Mouse (Mus musculus): ENCODE measurements around the gene Ago1. TPM values are rescaled to one million over a fixed set of nuclear protein-coding genes. Genes with fewer than 3 reads are reported as not detected.

The Ago1 gene
- polyA plus RNA-seq, 1 experiment from 2014 or later, result 1.1 TPM

GRCm38 (mm10) chr4:126495453-126495852, 27.1 kb upstream of the Ago1 start:
- Histone ChIP-seq H3K9me3 (replicated peaks) (no peaks in the 10 kb centered on the region), H3K36me3 (replicated peaks) (no peaks in the 10 kb centered on the region), H3K4me1 (replicated peaks) (no peaks in the 10 kb centered on the region), H3K4me3 (replicated peaks) (no peak overlapping the region), H3K27ac (replicated peaks) (no peak overlapping the region), H3K4me2 (no peak overlapping the region), H3K9ac (no peak overlapping the region), H3K27me3 (no peaks in the 10 kb centered on the region)
- WGBS (ENCODE audit: insufficient replicate concordance), result 59% methylated on average over 5 of the region's 5 CpGs
- ATAC-seq (ENCODE audit: insufficient read depth), result no peak

GRCm38 (mm10) chr4:126493416-126493815, 25.0 kb upstream of the Ago1 start:
- no peaks in the 10 kb centered on the region for H3K4me1 ChIP-seq (replicated peaks)
- no peak overlapping the region for H3K9ac ChIP-seq
- 67% methylated on average over 4 of the region's 4 CpGs for WGBS (ENCODE audit: insufficient replicate concordance)
- H3K36me3 ChIP-seq (replicated peaks), result no peaks in the 10 kb centered on the region
- no peaks in the 10 kb centered on the region for H3K27me3 ChIP-seq
- H3K4me3 ChIP-seq (replicated peaks), result no peak overlapping the region
- no peak overlapping the region for H3K27ac ChIP-seq (replicated peaks)
- H3K4me2 ChIP-seq, result no peak overlapping the region
- no peak for ATAC-seq (ENCODE audit: insufficient read depth)
- H3K9me3 ChIP-seq (replicated peaks), result no peaks in the 10 kb centered on the region

- Histone ChIP-seq H3K36me3 (replicated peaks) (no peaks in the 10 kb centered on the region), H3K27ac (replicated peaks) (no peak overlapping the region), H3K4me3 (replicated peaks) (no peak overlapping the region), H3K9me3 (replicated peaks) (no peaks in the 10 kb centered on the region), H3K4me2 (no peak overlapping the region), H3K9ac (no peak overlapping the region), H3K27me3 (no peaks in the 10 kb centered on the region), H3K4me1 (replicated peaks) (no peaks in the 10 kb centered on the region)
- 60% methylated on average over 5 of the region's 5 CpGs for WGBS (ENCODE audit: insufficient replicate concordance)
- no peak for ATAC-seq (ENCODE audit: insufficient read depth)
Observed at GRCm38 (mm10) chr4:126491977-126492376, 23.6 kb upstream of the Ago1 start.

GRCm38 (mm10) chr4:126490726-126491125, 22.3 kb upstream of the Ago1 start:
- H3K9me3 ChIP-seq (replicated peaks), result no peaks in the 10 kb centered on the region
- no peaks in the 10 kb centered on the region for H3K4me1 ChIP-seq (replicated peaks)
- H3K27ac ChIP-seq (replicated peaks), result no peak overlapping the region
- ATAC-seq (ENCODE audit: insufficient read depth), result no peak
- no peak overlapping the region for H3K9ac ChIP-seq
- no peaks in the 10 kb centered on the region for H3K27me3 ChIP-seq
- no peaks in the 10 kb centered on the region for H3K36me3 ChIP-seq (replicated peaks)
- WGBS (ENCODE audit: insufficient replicate concordance), result 68% methylated on average over 12 of the region's 12 CpGs
- H3K4me2 ChIP-seq, result no peak overlapping the region
- no peak overlapping the region for H3K4me3 ChIP-seq (replicated peaks)

- 44% methylated on average over 5 of the region's 5 CpGs for WGBS (ENCODE audit: insufficient replicate concordance)
- no peaks in the 10 kb centered on the region for H3K9me3 ChIP-seq (replicated peaks)
- no peak overlapping the region for H3K9ac ChIP-seq
- H3K27me3 ChIP-seq, result no peaks in the 10 kb centered on the region
- no peak for ATAC-seq (ENCODE audit: insufficient read depth)
- no peak overlapping the region for H3K4me2 ChIP-seq
- no peaks in the 10 kb centered on the region for H3K4me1 ChIP-seq (replicated peaks)
- H3K36me3 ChIP-seq (replicated peaks), result no peaks in the 10 kb centered on the region
- H3K27ac ChIP-seq (replicated peaks), result no peak overlapping the region
- H3K4me3 ChIP-seq (replicated peaks), result no peak overlapping the region
Observed at GRCm38 (mm10) chr4:126489811-126490210, 21.4 kb upstream of the Ago1 start.

- whole genome bisulfite sequencing (ENCODE audit: insufficient replicate concordance), result 66% methylated on average over 1 of the region's 1 CpGs
- H3K27me3 ChIP-seq, result no peaks in the 10 kb centered on the region
- no peak overlapping the region for H3K4me3 ChIP-seq (replicated peaks)
- H3K9ac ChIP-seq, result no peak overlapping the region
- no peaks in the 10 kb centered on the region for H3K9me3 ChIP-seq (replicated peaks)
- H3K36me3 ChIP-seq (replicated peaks), result no peaks in the 10 kb centered on the region
- H3K27ac ChIP-seq (replicated peaks), result no peak overlapping the region
- no peak overlapping the region for H3K4me2 ChIP-seq
- no peaks in the 10 kb centered on the region for H3K4me1 ChIP-seq (replicated peaks)
- no peak for ATAC-seq (ENCODE audit: insufficient read depth)
Observed at GRCm38 (mm10) chr4:126486217-126486616, 17.8 kb upstream of the Ago1 start.

- Histone ChIP-seq H3K27me3 (no peaks in the 10 kb centered on the region), H3K4me3 (replicated peaks) (no peak overlapping the region), H3K36me3 (replicated peaks) (no peaks in the 10 kb centered on the region), H3K4me1 (replicated peaks) (no peaks in the 10 kb centered on the region), H3K9me3 (replicated peaks) (no peaks in the 10 kb centered on the region), H3K9ac (no peak overlapping the region), H3K4me2 (no peak overlapping the region), H3K27ac (replicated peaks) (no peak overlapping the region)
- 33% methylated on average over 2 of the region's 2 CpGs for WGBS (ENCODE audit: insufficient replicate concordance)
- ATAC-seq (ENCODE audit: insufficient read depth), result no peak
Observed at GRCm38 (mm10) chr4:126485065-126485464, 16.7 kb upstream of the Ago1 start.

GRCm38 (mm10) chr4:126483874-126484273, 15.5 kb upstream of the Ago1 start:
- H3K27ac ChIP-seq (replicated peaks), result no peak overlapping the region
- no peak for ATAC-seq (ENCODE audit: insufficient read depth)
- H3K36me3 ChIP-seq (replicated peaks), result no peaks in the 10 kb centered on the region
- WGBS (ENCODE audit: insufficient replicate concordance), result 65% methylated on average over 3 of the region's 3 CpGs
- H3K4me2 ChIP-seq, result no peak overlapping the region
- no peaks in the 10 kb centered on the region for H3K4me1 ChIP-seq (replicated peaks)
- H3K9me3 ChIP-seq (replicated peaks), result no peaks in the 10 kb centered on the region
- H3K9ac ChIP-seq, result no peak overlapping the region
- H3K27me3 ChIP-seq, result no peaks in the 10 kb centered on the region
- H3K4me3 ChIP-seq (replicated peaks), result no peak overlapping the region

GRCm38 (mm10) chr4:126482951-126483350, 14.6 kb upstream of the Ago1 start:
- no peak overlapping the region for H3K9ac ChIP-seq
- H3K4me2 ChIP-seq, result no peak overlapping the region
- no peak for ATAC-seq (ENCODE audit: insufficient read depth)
- H3K27me3 ChIP-seq, result no peaks in the 10 kb centered on the region
- no peak overlapping the region for H3K27ac ChIP-seq (replicated peaks)
- H3K4me1 ChIP-seq (replicated peaks), result no peaks in the 10 kb centered on the region
- H3K9me3 ChIP-seq (replicated peaks), result no peaks in the 10 kb centered on the region
- no peaks in the 10 kb centered on the region for H3K36me3 ChIP-seq (replicated peaks)
- H3K4me3 ChIP-seq (replicated peaks), result no peak overlapping the region
- 63% methylated on average over 12 of the region's 12 CpGs for WGBS (ENCODE audit: insufficient replicate concordance)

- 75% methylated on average over 5 of the region's 5 CpGs for WGBS (ENCODE audit: insufficient replicate concordance)
- H3K27me3 ChIP-seq, result no peaks in the 10 kb centered on the region
Observed at GRCm38 (mm10) chr4:126481461-126481860, 13.1 kb upstream of the Ago1 start.

GRCm38 (mm10) chr4:126480288-126480687, 11.9 kb upstream of the Ago1 start:
- peak overlapping the region; percentile 4; the same call in 1 of the 2 replicates for H3K4me2 ChIP-seq
- 38% methylated on average over 3 of the region's 3 CpGs for WGBS (ENCODE audit: insufficient replicate concordance)
- ATAC-seq (ENCODE audit: insufficient read depth), result no peak

More at GRCm38 (mm10) chr4:126481461-126481860, 13.1 kb upstream of the Ago1 start:
- ATAC-seq (ENCODE audit: insufficient read depth), result no peak
- H3K27ac ChIP-seq (replicated peaks), result no peak overlapping the region
- H3K9me3 ChIP-seq (replicated peaks), result no peaks in the 10 kb centered on the region
- H3K4me1 ChIP-seq (replicated peaks), result no peaks in the 10 kb centered on the region
- no peaks in the 10 kb centered on the region for H3K36me3 ChIP-seq (replicated peaks)
- no peak overlapping the region for H3K4me3 ChIP-seq (replicated peaks)
- H3K9ac ChIP-seq, result no peak overlapping the region
- H3K4me2 ChIP-seq, result no peak overlapping the region

GRCm38 (mm10) chr4:126473031-126473430, 4.6 kb upstream of the Ago1 start:
- 34% methylated on average over 5 of the region's 5 CpGs for WGBS (ENCODE audit: insufficient replicate concordance)
- no peak overlapping the region for H3K4me3 ChIP-seq (replicated peaks)
- H3K36me3 ChIP-seq (replicated peaks), result no peaks in the 10 kb centered on the region
- no peak overlapping the region for H3K9ac ChIP-seq
- no peak overlapping the region for H3K4me2 ChIP-seq
- H3K9me3 ChIP-seq (replicated peaks), result no peaks in the 10 kb centered on the region
- peaks cover 10% of the 10 kb centered on the region for H3K4me1 ChIP-seq (replicated peaks)
- no peaks in the 10 kb centered on the region for H3K27me3 ChIP-seq
- no peak overlapping the region for H3K27ac ChIP-seq (replicated peaks)
- ATAC-seq (ENCODE audit: insufficient read depth), result no peak

More at GRCm38 (mm10) chr4:126480288-126480687, 11.9 kb upstream of the Ago1 start:
- Histone ChIP-seq H3K36me3 (replicated peaks) (no peaks in the 10 kb centered on the region), H3K27me3 (no peaks in the 10 kb centered on the region), H3K4me1 (replicated peaks) (no peaks in the 10 kb centered on the region), H3K4me3 (replicated peaks) (no peak overlapping the region), H3K9ac (no peak overlapping the region), H3K27ac (replicated peaks) (no peak overlapping the region), H3K9me3 (replicated peaks) (no peaks in the 10 kb centered on the region)
